Mouse (Mus musculus): ENCODE results near the gene Olfr502.
"Not testable (repeated sequence)": the region's sequence is repeated elsewhere in the genome, so short reads cannot be mapped to it uniquely, and the experiment has no call there.

GRCm38 (mm10) chr7:108544227-108544626, 19.4 kb upstream of the Olfr502 start, which contains the start of gene Olfr503:
- TF ChIP-seq POLR2A (IDR thresholded peaks at IDR 0.05; ENCODE audit: extremely low read depth, insufficient read depth, low read length); CTCF (IDR thresholded peaks at IDR 0.05; ENCODE audit: low read depth, low read length): not testable (repeated sequence)
